Mouse (Mus musculus) R1 (cell line): Measurements from ENCODE around the gene Irf2bpl.

ENCODE experiments used
- DNase-seq: peaks from one replicate; pipeline ENCODE4 v3.0.0-alpha.2; 2018; ENCODE audit warnings: low read depth, low spot score

Irf2bpl gene

GRCm38 (mm10) chr12:86887381-86888129, 3.0 kb upstream of the Irf2bpl start:
- no peak for DNase-seq

- DNase-seq, result no peak
Measured at GRCm38 (mm10) chr12:86886446-86886965, 1.9 kb upstream of the Irf2bpl start.

- peak; percentile 82 for DNase-seq
Measured at GRCm38 (mm10) chr12:86885746-86886145, 1.1 kb upstream of the Irf2bpl start.

- peak; percentile 58 for DNase-seq
Measured at GRCm38 (mm10) chr12:86885336-86885735, 738 bp upstream of the Irf2bpl start.

GRCm38 (mm10) chr12:86883280-86884196, 1.1 kb downstream of the Irf2bpl start:
- DNase-seq, result peak; percentile 67

- no peak for DNase-seq
Measured at GRCm38 (mm10) chr12:86883019-86883279, 1.6 kb downstream of the Irf2bpl start.

GRCm38 (mm10) chr12:86882279-86883018, 2.1 kb downstream of the Irf2bpl start:
- DNase-seq, result peak; percentile 64

- no peak for DNase-seq
Measured at GRCm38 (mm10) chr12:86881809-86882278, 2.8 kb downstream of the Irf2bpl start.

- no peak for DNase-seq
Measured at GRCm38 (mm10) chr12:86880090-86880723, 4.4 kb downstream of the Irf2bpl start.

- DNase-seq, result peak; percentile 76
Measured at GRCm38 (mm10) chr12:86879446-86880085, 5.0 kb downstream of the Irf2bpl start.

GRCm38 (mm10) chr12:86878426-86879353, 5.9 kb downstream of the Irf2bpl start:
- no peak for DNase-seq

- DNase-seq, result peak; percentile 92
Measured at GRCm38 (mm10) chr12:86876981-86877380, 7.6 kb downstream of the Irf2bpl start.

- peak; percentile 69 for DNase-seq
Measured at GRCm38 (mm10) chr12:86876116-86876515, 8.5 kb downstream of the Irf2bpl start.

- peak; percentile 37 for DNase-seq
Measured at GRCm38 (mm10) chr12:86872335-86873040, 12.1 kb downstream of the Irf2bpl start.

- peak; percentile 42 for DNase-seq
Measured at GRCm38 (mm10) chr12:86871666-86872334, 12.8 kb downstream of the Irf2bpl start.

GRCm38 (mm10) chr12:86870996-86871395, 13.6 kb downstream of the Irf2bpl start:
- peak; percentile 85 for DNase-seq

- DNase-seq, result no peak
Measured at GRCm38 (mm10) chr12:86869761-86870160, 14.8 kb downstream of the Irf2bpl start.
